Mouse (Mus musculus): ENCODE data around the gene Olfr1333.
"Not testable (repeated sequence)": the region's sequence is repeated elsewhere in the genome, so short reads cannot be mapped to it uniquely, and the experiment has no call there.

Gene Olfr1333

GRCm38 (mm10) chr4:118836179-118836578 lies at the start of gene Olfr1333:
TSS of gene Olfr1333 (minus strand) at chr4:118836279.
- DNase-seq (ENCODE audit: extremely low spot score), result no peak

GRCm38 (mm10) chr4:118867566-118867965 lies 31.5 kb upstream of the Olfr1333 start:
- no peak for DNase-seq (ENCODE audit: extremely low spot score)

- no peak for DNase-seq (ENCODE audit: extremely low spot score)
Observed at GRCm38 (mm10) chr4:118864349-118864748, 28.3 kb upstream of the Olfr1333 start, which contains the start of gene Olfr1331. TSS of gene Olfr1331 (plus strand) at chr4:118864649.

DNA sequence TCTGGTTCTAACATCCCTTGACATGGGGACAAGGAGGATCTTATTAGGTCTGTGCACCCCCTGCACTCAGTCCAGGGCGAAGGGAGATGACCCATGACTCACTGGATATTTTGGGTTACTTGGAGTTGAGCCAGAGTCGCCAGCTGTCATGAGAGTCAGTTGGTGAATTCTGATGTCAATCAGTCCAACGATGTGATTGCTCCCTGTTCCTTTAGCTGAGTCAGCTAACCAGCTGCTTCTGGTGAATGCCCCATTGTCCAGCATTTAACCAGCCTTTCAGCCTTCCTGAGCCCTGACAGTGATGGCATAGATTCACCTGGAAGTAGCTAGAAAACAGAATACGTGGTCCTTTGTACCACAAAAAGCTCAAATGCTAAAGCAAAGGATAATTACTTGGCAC lies 26.6 kb upstream of the Olfr1333 start:
- no peak for DNase-seq (ENCODE audit: extremely low spot score)

GRCm38 (mm10) chr4:118861791-118862190 lies 25.7 kb upstream of the Olfr1333 start:
- no peak for DNase-seq (ENCODE audit: extremely low spot score)

DNA sequence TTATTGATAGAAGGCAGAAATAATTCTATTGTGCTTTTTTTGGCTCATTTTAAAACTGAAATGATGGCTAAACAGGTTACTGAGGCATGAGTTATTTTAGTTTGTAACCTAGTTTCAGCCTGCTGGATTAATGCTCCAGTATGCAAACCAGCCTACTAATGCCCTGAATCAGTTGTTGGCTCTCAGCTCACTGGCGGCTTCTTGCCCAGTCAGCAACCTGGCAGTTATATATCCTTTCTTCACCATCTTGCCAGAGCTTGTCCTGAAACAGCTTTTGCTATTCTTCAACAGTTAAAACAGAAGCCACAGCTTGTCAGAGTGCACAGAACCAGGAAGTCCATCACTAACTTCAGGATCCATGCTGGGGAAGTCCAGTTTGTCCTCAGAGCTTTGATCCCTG lies 17.2 kb downstream of the Olfr1333 start:
- DNase-seq (ENCODE audit: extremely low spot score), result no peak

GRCm38 (mm10) chr4:118809844-118810243 lies 26.2 kb downstream of the Olfr1333 start, which contains the start of gene Olfr1335:
TSS of gene Olfr1335 (minus strand) at chr4:118809944.
- no peak for DNase-seq (ENCODE audit: extremely low spot score)

GRCm38 (mm10) chr4:118792796-118793195 lies 43.3 kb downstream of the Olfr1333 start:
- DNase-seq (ENCODE audit: extremely low spot score), result not testable (repeated sequence)

DNA sequence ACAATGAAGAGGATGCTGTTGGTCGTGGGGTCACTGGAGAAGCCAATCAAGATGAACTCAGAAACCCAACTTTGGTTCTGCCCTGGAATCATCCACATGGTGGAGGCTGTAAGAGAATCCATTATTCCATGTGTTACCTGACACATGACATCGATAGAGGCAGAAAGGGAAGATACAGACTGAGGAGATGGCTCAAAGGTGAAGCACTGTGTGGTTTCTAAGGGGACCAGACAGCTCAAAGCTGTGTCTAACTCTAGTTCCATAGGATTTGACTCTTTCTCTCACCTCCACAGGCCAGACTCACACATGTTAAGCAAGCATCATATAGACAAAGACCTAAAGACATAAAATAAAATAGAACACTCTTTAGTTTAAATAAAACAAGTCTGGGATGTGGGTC lies 53.6 kb downstream of the Olfr1333 start, which contains the start of gene Olfr1337:
Gene Olfr1337, minus strand, starts transcription at position 101 of the 400 bp plus-strand sequence.
- no peak for DNase-seq (ENCODE audit: extremely low spot score)
